Mouse (Mus musculus): ENCODE results near the gene Bex6. TPM values are rescaled to one million over a fixed set of nuclear protein-coding genes. Genes with fewer than 3 reads are reported as not detected.

Gene Bex6
- not detected for total RNA-seq (2021)
- long read RNA-seq, experiment 1, result 0 reads
- long read RNA-seq, experiment 2, result 0 reads

GRCm38 (mm10) chr16:32179333-32179901 is at the start of gene Bex6:
Gene Bex6 (plus strand): TSS chr16:32179823.
- no peak for DNase-seq
- intact Hi-C loops (cut with DNase I; ENCODE audit: low total_unique reads), result no loop called here

GRCm38 (mm10) chr16:32130190-32130826 is 49.3 kb upstream of the Bex6 start:
- peak; percentile 18 for DNase-seq
- intact Hi-C loops (cut with DNase I; ENCODE audit: low total_unique reads), result no loop called here

- intact Hi-C loops (cut with DNase I; ENCODE audit: low total_unique reads), result no loop called here
- no peak for DNase-seq
These were observed 46.5 kb upstream of the Bex6 start for GRCm38 (mm10) chr16:32133148-32133547.

- intact Hi-C loops (cut with DNase I; ENCODE audit: low total_unique reads), result no loop called here
- DNase-seq, result no peak
These were observed 43.7 kb upstream of the Bex6 start for GRCm38 (mm10) chr16:32135842-32136357.

- DNase-seq, result no peak
- intact Hi-C loops (cut with DNase I; ENCODE audit: low total_unique reads), result no loop called here
These were observed 40.7 kb upstream of the Bex6 start for GRCm38 (mm10) chr16:32138954-32139353.

DNA sequence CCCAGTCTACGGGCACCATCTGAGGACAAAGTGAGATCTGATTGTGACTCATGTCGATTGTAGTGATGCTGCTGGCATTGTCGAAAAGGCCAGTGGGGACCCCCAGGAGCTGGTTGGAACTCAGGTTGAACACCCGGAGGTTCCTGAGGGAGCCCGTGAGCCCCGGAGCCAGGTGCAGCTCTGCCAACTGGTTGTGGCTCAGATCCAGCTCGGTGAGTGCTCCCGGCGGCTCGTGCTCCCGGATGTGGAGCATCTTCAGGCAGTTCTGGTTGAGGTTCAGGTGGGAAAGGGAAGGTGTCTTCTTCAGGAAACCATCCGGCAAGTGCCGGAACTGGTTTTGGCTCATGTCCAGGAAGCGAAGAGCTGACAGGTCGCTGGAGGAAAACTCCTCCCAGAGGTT is 35.9 kb upstream of the Bex6 start:
- DNase-seq, result no peak
- intact Hi-C loops (cut with DNase I; ENCODE audit: low total_unique reads), result no loop called here

DNA sequence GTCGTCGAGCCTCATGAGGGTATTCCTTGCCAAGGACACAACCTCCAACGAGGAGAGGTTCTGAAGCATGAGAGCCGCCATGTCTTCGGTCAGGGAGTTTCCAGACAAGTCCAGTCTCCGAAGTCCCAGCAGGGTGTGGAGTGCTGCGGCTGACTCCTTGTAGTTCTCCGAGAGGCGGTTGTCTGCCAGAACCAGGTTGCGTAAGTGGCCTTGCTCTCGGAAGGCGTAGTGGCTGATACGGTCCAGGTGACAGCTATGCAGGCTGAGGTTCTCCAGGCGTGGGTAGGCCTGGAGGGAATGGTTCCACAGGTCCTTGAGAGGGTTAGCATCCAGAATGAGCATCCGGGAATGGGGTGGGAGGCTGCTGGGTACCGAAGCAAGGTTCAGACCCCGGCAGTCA is 35.0 kb upstream of the Bex6 start:
- DNase-seq, result no peak

GRCm38 (mm10) chr16:32147589-32148207 is 31.9 kb upstream of the Bex6 start:
- intact Hi-C loops (cut with DNase I; ENCODE audit: low total_unique reads), result no loop called here
- DNase-seq, result no peak

More for the DNA sequence above, 35.0 kb upstream of the Bex6 start:
- intact Hi-C loops (cut with DNase I; ENCODE audit: low total_unique reads), result no loop called here

GRCm38 (mm10) chr16:32153976-32154375 is 25.6 kb upstream of the Bex6 start:
- intact Hi-C loops (cut with DNase I; ENCODE audit: low total_unique reads), result no loop called here
- DNase-seq, result no peak

DNA sequence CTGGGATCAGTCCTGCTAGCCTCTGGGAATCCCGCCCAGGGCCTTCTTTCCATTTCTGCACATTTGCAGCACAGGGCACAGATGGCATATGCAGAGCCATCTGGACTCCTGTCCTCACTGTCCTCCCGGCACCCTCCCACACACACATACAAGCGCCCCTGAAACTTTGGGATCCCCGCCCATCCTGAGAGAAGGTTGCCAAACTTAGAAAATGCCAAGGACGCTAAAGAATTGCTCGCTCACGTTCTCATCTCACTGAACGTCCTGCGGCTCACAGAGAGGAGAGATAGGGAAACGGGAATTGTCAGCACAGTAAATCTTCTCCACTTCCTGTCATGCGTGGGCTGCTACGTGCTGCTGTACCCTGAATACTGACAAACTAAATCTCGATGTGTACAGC is 25.2 kb upstream of the Bex6 start:
- no peak for DNase-seq
- intact Hi-C loops (cut with DNase I; ENCODE audit: low total_unique reads), result no loop called here

DNA sequence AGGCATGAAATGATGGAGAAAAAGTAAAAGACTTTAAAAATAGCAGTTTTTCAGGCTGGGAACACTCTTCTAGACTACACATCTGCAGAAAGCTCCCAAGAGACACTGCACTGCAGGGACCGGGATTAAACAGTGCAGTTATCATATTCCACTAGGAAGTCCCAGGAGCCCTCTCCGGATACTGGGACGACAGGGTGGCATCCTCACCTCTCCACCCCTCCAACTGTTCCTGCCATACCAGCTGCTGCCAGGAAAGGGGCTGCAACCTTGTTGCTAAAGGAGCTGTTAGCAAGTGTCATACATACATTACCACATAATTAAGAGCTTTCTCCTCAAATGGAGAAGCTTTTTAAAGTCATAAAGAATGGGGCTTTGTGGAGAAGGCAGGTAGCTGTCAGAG is 22.9 kb upstream of the Bex6 start:
- intact Hi-C loops (cut with DNase I; ENCODE audit: low total_unique reads), result no loop called here
- no peak for DNase-seq

DNA sequence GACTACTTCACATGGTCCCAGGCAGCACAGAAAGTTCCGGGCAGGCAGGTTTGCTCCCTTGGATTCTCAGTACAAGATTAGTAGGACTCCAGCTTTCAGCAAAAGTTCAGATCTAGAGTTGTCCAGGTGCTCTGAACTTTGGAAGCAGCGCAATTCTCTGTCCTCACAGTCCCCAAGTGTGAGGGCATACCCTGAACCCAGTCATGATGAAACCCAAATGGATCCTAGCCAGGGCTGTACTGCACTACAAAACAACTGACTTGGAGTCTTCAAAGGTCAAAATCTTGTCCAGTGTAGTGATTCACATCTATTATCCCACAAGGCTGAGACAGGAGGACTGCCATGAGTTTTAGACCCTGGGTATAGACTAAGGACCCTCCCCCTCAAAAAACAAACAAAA is 22.3 kb upstream of the Bex6 start:
- DNase-seq, result no peak
- intact Hi-C loops (cut with DNase I; ENCODE audit: low total_unique reads), result no loop called here

DNA sequence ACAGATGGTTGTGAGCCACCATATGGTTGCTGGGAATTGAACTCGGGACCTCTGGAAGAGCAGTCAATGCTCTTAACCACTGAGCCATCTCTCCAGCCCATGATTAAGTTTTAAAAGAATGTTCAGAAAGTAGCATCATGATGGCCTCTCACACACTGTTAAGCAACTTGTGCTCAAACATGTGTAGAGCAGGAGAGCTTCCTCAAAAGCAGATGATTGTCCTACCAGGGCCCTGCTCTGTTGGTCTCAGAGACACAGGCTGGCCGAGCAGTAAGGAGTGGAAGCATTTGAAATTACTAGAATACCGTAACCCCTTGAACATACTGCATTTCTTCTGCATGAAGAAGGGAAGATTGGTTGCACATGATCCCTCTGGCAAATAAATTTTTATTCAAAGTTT is 20.7 kb upstream of the Bex6 start:
- DNase-seq, result no peak
- intact Hi-C loops (cut with DNase I; ENCODE audit: low total_unique reads), result no loop called here

DNA sequence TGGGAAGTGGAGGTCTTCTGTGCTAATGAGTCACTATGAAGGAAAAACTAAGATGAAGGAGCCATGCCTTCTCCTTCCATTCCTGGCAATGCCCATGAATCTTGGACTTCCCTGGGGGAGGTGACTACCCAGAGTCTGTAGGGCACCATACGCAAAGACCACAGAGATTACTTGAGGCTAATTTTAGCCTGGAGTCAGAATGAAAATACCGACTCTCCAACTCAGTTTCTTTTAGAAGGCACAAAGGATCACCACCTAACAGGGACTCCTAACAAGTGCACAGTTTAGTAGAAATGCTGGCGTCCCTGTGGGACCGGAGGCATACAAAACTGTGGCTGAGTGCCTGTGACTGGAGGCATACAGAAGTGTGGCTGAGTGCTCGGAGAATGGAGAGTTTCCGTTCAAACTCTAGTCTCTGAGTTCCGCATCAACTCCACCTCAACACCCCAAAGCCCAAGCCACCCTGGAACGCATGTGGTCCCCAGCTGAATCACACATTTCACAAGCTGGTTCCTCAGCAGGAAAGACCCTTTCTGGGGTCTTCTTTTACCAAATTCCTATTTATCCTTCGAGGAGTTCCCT is 18.8 kb upstream of the Bex6 start:
- intact Hi-C loops (cut with DNase I; ENCODE audit: low total_unique reads), result no loop called here
- no peak for DNase-seq

DNA sequence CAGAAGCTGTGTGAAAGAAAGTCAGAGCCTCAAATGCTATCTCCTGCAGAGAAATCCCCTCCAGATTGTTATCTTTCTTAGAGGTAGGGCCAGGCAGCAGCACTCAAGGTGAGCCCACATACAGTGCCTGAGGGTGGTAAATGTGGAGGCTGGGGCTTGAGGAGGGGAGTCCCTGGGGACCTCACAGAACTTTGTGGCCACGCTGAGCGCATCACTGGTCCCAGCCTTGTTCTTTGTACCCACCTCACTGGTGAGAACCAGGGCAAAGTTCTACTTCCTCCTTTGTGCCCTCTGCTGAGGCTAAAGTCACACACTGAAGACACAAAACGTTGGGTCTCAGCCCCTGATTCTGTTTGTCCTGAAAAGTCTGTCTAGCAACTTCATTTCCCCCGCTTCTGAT is 16.2 kb upstream of the Bex6 start:
- no peak for DNase-seq
- intact Hi-C loops (cut with DNase I; ENCODE audit: low total_unique reads), result no loop called here

GRCm38 (mm10) chr16:32163891-32164290 is 15.7 kb upstream of the Bex6 start:
- no peak for DNase-seq
- intact Hi-C loops (cut with DNase I; ENCODE audit: low total_unique reads), result no loop called here

DNA sequence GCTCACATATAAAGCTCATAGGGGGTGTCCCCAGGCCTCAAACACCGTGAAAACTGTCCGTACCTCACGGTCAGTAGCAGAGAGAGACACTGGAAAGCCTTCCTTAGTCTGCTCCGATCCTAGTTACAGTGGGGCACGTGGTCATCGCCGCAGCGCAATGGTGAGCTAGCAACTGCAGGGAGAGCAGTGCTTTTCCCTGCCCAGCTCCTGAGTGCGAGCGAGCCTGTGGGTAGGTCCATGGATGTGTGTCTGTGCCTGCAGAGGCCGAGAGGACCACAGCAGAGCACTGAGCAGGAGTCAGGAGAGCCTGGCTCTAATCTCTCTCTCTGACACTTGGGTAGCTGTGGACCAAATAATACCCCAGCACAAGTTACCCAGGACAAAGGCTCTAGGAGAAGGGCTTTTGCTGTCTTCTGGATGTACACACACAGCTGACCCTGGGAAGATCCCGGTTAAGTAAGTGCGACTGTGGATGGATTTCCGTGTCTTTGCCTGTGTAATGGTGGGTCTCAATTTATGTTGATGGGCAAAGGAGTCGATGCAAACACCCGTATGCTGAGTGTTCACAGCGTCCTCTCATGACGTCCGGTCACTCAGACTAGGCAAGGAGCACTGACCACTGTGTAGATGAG is 15.1 kb upstream of the Bex6 start:
- DNase-seq, result no peak
- intact Hi-C loops (cut with DNase I; ENCODE audit: low total_unique reads), result no loop called here

DNA sequence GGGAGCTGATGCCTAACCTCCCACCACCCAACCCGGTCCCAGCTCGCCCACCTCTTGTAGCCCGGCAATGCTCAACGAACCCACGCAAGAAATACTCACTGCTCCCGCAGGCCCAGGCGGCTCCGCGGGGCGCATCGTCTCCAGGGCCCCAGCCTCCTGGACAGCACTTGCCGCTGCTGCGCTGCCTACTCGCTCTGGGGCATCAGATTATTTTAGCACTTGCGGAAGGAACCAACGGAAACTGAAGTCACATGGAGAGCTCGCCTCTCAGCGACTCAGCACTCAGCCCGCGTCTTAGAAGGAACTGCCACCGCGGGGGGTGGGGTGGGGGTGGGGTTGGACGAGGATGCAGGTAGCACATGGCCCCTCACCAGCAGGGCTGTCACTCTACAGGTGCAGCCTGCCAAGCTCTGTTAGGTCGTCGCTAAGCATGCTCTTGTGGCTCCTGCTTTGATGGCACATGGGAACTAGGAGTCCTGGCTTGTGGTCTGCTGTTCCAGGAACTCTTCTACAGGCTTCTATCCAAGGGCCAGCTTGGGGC is 14.3 kb upstream of the Bex6 start, which contains the start of gene Nrros:
TSS of gene Nrros (minus strand) at position 314 of the 541 bp plus-strand sequence.
- intact Hi-C loops (cut with DNase I; ENCODE audit: low total_unique reads), result no loop called here
- no peak for DNase-seq

DNA sequence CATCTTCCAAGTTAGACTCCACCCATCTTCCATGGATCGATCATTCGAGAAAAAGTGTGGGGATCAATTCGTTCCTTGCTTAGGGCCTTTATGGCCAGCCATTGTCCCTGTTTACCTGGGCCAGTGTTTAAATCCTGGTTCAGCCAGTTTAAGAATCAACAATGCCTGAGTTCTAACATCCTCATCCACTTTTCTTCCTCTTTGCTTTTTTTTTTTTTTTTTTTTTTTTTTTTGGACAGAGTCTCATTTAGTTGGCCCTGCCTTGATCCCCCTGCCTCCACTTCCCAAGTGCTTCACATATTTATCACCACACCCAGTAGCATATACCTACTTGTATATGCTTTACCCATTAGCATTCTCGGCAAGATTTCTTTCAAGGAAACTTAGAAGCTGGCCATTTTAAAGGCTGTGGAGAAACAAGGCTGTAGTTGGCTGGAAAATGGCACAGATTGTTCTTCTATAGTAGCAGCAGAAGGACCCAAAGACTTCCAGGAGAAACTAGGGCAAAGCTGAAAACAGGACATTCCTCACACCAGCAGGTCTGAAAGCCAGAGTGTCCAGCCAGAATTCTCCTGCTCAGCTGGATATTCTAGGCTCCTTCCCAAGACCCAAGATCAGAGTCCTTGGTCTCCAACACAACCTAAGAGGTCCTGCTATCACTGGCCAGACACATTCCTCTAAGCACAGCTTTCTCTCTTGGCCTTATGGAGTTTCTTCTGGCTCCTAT is 11.6 kb upstream of the Bex6 start:
- intact Hi-C loops (cut with DNase I; ENCODE audit: low total_unique reads), result no loop called here
- no peak for DNase-seq
